Mouse (Mus musculus): ENCODE data around the gene Exoc4. TPM values are rescaled to one million over a fixed set of nuclear protein-coding genes. Genes with fewer than 3 reads are reported as not detected.

Gene Exoc4
- total RNA-seq, 1 experiment from 2014 or later: 53.6 TPM

Other genes starting within 250 kb of the Exoc4 start
- 148 and 163 TPM in 2 replicates for gene Chchd3, start 188.8 kb upstream of the Exoc4 start, total RNA-seq (2021)